Mouse (Mus musculus) splenic B cell, adult 2 months (primary cell): Measurements from ENCODE around the gene Foxred1.
A peak's percentile ranks its signal among the peaks of the same experiment; 100 is the strongest.

ENCODE experiments used
- DNase-seq: peaks from one replicate; pipeline ENCODE4 v3.0.0-alpha.2; 2011; ENCODE audit warnings: low read depth, low spot score
- H3K27me3 ChIP-seq: 2 replicates; pipeline ENCODE4 v1.6.1; 2012; ENCODE audit warnings: mild to moderate bottlenecking, low read length, moderate library complexity, mixed read lengths; ENCODE audit not compliant: control insufficient read depth, poor library complexity, insufficient read depth, severe bottlenecking
- H3K36me3 ChIP-seq: 2 replicates; pipeline ENCODE4 v1.6.1; 2012; ENCODE audit warnings: mild to moderate bottlenecking, low read length, moderate library complexity, mixed read lengths; ENCODE audit not compliant: control insufficient read depth, poor library complexity, insufficient read depth, severe bottlenecking

Gene Foxred1

GRCm38 (mm10) chr9:35175251-35176123, 35.4 kb downstream of the Foxred1 start, which contains the start of gene Dcps:
Gene Dcps, minus strand, starts transcription at chr9:35176061.
- Histone ChIP-seq H3K36me3 (no peaks in the 10 kb centered on the region), H3K27me3 (no peaks in the 10 kb centered on the region)
- DNase-seq, result peak; percentile 95

- peaks cover 4% of the 10 kb centered on the region; the same call in 1 of the 2 replicates for H3K36me3 ChIP-seq
- DNase-seq, result no peak
- no peaks in the 10 kb centered on the region for H3K27me3 ChIP-seq
These were observed 37.5 kb downstream of the Foxred1 start for GRCm38 (mm10) chr9:35173331-35173730.

GRCm38 (mm10) chr9:35170071-35170470, 40.8 kb downstream of the Foxred1 start:
- Histone ChIP-seq H3K36me3 (peaks cover 6% of the 10 kb centered on the region; the same call in 1 of the 2 replicates), H3K27me3 (no peaks in the 10 kb centered on the region)
- no peak for DNase-seq

- Histone ChIP-seq H3K36me3 (peaks cover 8% of the 10 kb centered on the region; the same call in 1 of the 2 replicates), H3K27me3 (no peaks in the 10 kb centered on the region)
- DNase-seq, result no peak
These were observed 43.8 kb downstream of the Foxred1 start for GRCm38 (mm10) chr9:35166798-35167635.

GRCm38 (mm10) chr9:35166144-35166797, 44.6 kb downstream of the Foxred1 start:
- DNase-seq, result peak; percentile 33
- Histone ChIP-seq H3K27me3 (no peaks in the 10 kb centered on the region), H3K36me3 (peaks cover 8% of the 10 kb centered on the region; the same call in 1 of the 2 replicates)

GRCm38 (mm10) chr9:35164142-35164874, 46.5 kb downstream of the Foxred1 start:
- Histone ChIP-seq H3K36me3 (peaks cover 3% of the 10 kb centered on the region; the same call in 1 of the 2 replicates), H3K27me3 (no peaks in the 10 kb centered on the region)
- no peak for DNase-seq

- no peak for DNase-seq
- Histone ChIP-seq H3K36me3 (peaks cover 3% of the 10 kb centered on the region; the same call in 1 of the 2 replicates), H3K27me3 (no peaks in the 10 kb centered on the region)
These were observed 47.7 kb downstream of the Foxred1 start for GRCm38 (mm10) chr9:35163011-35163690.

- DNase-seq, result no peak
- Histone ChIP-seq H3K27me3 (no peaks in the 10 kb centered on the region), H3K36me3 (peaks cover 1% of the 10 kb centered on the region; the same call in 1 of the 2 replicates)
These were observed 49.1 kb downstream of the Foxred1 start for GRCm38 (mm10) chr9:35161721-35162120.

GRCm38 (mm10) chr9:35160662-35161061, 50.2 kb downstream of the Foxred1 start:
- H3K36me3 ChIP-seq, result peaks cover 1% of the 10 kb centered on the region; the same call in 1 of the 2 replicates
- DNase-seq, result no peak
- H3K27me3 ChIP-seq, result no peaks in the 10 kb centered on the region

GRCm38 (mm10) chr9:35158477-35158876, 52.4 kb downstream of the Foxred1 start:
- Histone ChIP-seq H3K36me3 (no peaks in the 10 kb centered on the region), H3K27me3 (no peaks in the 10 kb centered on the region)
- no peak for DNase-seq

- Histone ChIP-seq H3K36me3 (no peaks in the 10 kb centered on the region), H3K27me3 (no peaks in the 10 kb centered on the region)
- DNase-seq, result no peak
These were observed 54.0 kb downstream of the Foxred1 start for GRCm38 (mm10) chr9:35156862-35157261.

GRCm38 (mm10) chr9:35156002-35156710, 54.7 kb downstream of the Foxred1 start:
- Histone ChIP-seq H3K36me3 (no peaks in the 10 kb centered on the region), H3K27me3 (no peaks in the 10 kb centered on the region)
- DNase-seq, result no peak
